In genomic region chr8:46293741-46294151, GRCm38 (mm10) we compare ENCODE assay signal across 8 mouse cellular contexts. TPM values are rescaled to one million over a fixed set of nuclear protein-coding genes. Genes with fewer than 3 reads are reported as not detected.
A peak's percentile ranks its signal among the peaks of the same experiment; 100 is the strongest.
DNase-seq lines count a peak whose midpoint lies in the region; ATAC-seq and TF ChIP-seq lines count a peak whose summit lies in the region.

No protein-coding gene starts in this region.

- no peak overlapping the region for H3K4me3 ChIP-seq in left cerebral cortex, adult 2 months
- 0 out of 2 replicates have a peak overlapping the region, but pooled peaks have one; percentile 15 for H3K4me3 ChIP-seq in embryonic facial prominence, embryonic 15.5 days (replicated peaks)
- H3K4me3 ChIP-seq in neural tube, embryonic 11.5 days (ENCODE audit: low read depth, low read length) = no peak overlapping the region

- H3K4me1 ChIP-seq in embryonic facial prominence, embryonic 15.5 days = peaks cover 27% of the 10 kb centered on the region
- no peaks in the 10 kb centered on the region; the same call in 1 of the 2 replicates for H3K4me1 ChIP-seq in neural tube, embryonic 11.5 days (ENCODE audit: control insufficient read depth, insufficient read depth, low read length)

- H3K36me3 ChIP-seq in embryonic facial prominence, embryonic 15.5 days = no peaks in the 10 kb centered on the region
- H3K36me3 ChIP-seq in neural tube, embryonic 11.5 days (ENCODE audit: control insufficient read depth, insufficient read depth, low read length) = no peaks in the 10 kb centered on the region

- peak; percentile 15 to 29 for DNase-seq in left cerebral cortex, adult 2 months (ENCODE audit: extremely low spot score in 1 of 2, low spot score in 2 of 2)
- DNase-seq in left cerebral cortex, postnatal 10 days (ENCODE audit: extremely low spot score in 1 of 2, low spot score in 2 of 2) = no peak
- peak; percentile 15 to 33 for DNase-seq in heart, postnatal 14 days
- peak; percentile 28 for DNase-seq in neural tube, embryonic 11.5 days (ENCODE audit: low spot score)
- no peak for DNase-seq in urinary bladder, postnatal 10 days (ENCODE audit: low spot score)
- DNase-seq in cerebellum, adult 8-10 months = no peak
- no peak for DNase-seq in kidney, postnatal 36 days

- intact Hi-C loops in left cerebral cortex, adult 2 months (cut with DNase I) = no loop called here
- intact Hi-C loops in left cerebral cortex, postnatal 10 days (cut with DNase I) = no loop called here
- intact Hi-C loops in heart, postnatal 14 days (cut with DNase I) = no loop called here

- peak overlapping the region; percentile 32; the same call in 1 of the 2 replicates for H3K4me2 ChIP-seq in embryonic facial prominence, embryonic 15.5 days (replicated peaks)
- H3K4me2 ChIP-seq in neural tube, embryonic 11.5 days (ENCODE audit: low read depth) = no peak overlapping the region

- H3K27me3 ChIP-seq in embryonic facial prominence, embryonic 15.5 days = peaks cover 94% of the 10 kb centered on the region
- peaks cover 83% of the 10 kb centered on the region for H3K27me3 ChIP-seq in neural tube, embryonic 11.5 days (ENCODE audit: control insufficient read depth, insufficient read depth, low read length)

- ATAC-seq in embryonic facial prominence, embryonic 15.5 days (ENCODE audit: insufficient number of reproducible peaks, low FRiP score, low TSS enrichment, low read depth) = no peak
- no peak for ATAC-seq in neural tube, embryonic 11.5 days (ENCODE audit: insufficient read depth, low FRiP score, low TSS enrichment)

- WGBS in embryonic facial prominence, embryonic 15.5 days = 2% methylated on average over 16 of the region's 16 CpGs
- under 1% methylated on average over 16 of the region's 16 CpGs for WGBS in neural tube, embryonic 11.5 days

- H3K9me3 ChIP-seq in embryonic facial prominence, embryonic 15.5 days (replicated peaks) = no peaks in the 10 kb centered on the region
- no peaks in the 10 kb centered on the region for H3K9me3 ChIP-seq in neural tube, embryonic 11.5 days (ENCODE audit: control insufficient read depth, low read length)

- H3K9ac ChIP-seq in embryonic facial prominence, embryonic 15.5 days = no peak overlapping the region
- H3K9ac ChIP-seq in neural tube, embryonic 11.5 days (ENCODE audit: low read length) = no peak overlapping the region

- no peak for TF ChIP-seq CTCF in left cerebral cortex, adult 2 months (IDR thresholded peaks at IDR 0.05)

- H3K27ac ChIP-seq in left cerebral cortex, adult 2 months = no peak overlapping the region
- H3K27ac ChIP-seq in embryonic facial prominence, embryonic 15.5 days (replicated peaks) = no peak overlapping the region
- H3K27ac ChIP-seq in neural tube, embryonic 11.5 days (ENCODE audit: low read depth, low read length) = no peak overlapping the region

RNA-seq across cellular contexts. Expression of gene Helt, which starts 0.7 kb away (rescaled TPM):
- not detected for total RNA-seq in left cerebral cortex, adult 2 months (2021)
- total RNA-seq in left cerebral cortex, postnatal 10 days (2021) = not detected
- polyA plus RNA-seq in embryonic facial prominence, embryonic 15.5 days (2015; fragmentation: Nextera tagmentation; extraction: Ambion mirVana) = 0.28 and 1.6 TPM in 2 replicates
- under 1 TPM; 0.29 to 0.74 TPM for total RNA-seq in heart, postnatal 14 days (2021)
- 0.60 TPM in 1 of 2 replicates, not detected in the other for polyA plus RNA-seq in neural tube, embryonic 11.5 days (2014; fragmentation: Nextera tagmentation; extraction: Ambion mirVana)

Comparison
In these comparisons a context has a peak if more than half of its experiments do, and no peak if none do; other contexts are left out.
1. DNase-seq: peak in left cerebral cortex, adult 2 months (2 of 2), heart, postnatal 14 days (2 of 2) and neural tube, embryonic 11.5 days (single experiment); none in left cerebral cortex, postnatal 10 days (0 of 2), urinary bladder, postnatal 10 days (single experiment), cerebellum, adult 8-10 months (single experiment) and kidney, postnatal 36 days (0 of 2).